Mouse (Mus musculus) fat pad, adult 2 months (tissue): ENCODE results near the gene Wipf2.
"Not testable (repeated sequence)": the region's sequence is repeated elsewhere in the genome, so short reads cannot be mapped to it uniquely, and the experiment has no call there.

Experiments used
- DNase-seq: peaks from one replicate; pipeline ENCODE4 v3.0.0-alpha.2; 2011; ENCODE audit warnings: low read depth, low spot score; ENCODE audit errors: extremely low read depth

Gene Wipf2

GRCm38 (mm10) chr11:98929503-98929902 is 66.1 kb downstream of the Wipf2 start:
- DNase-seq: no peak

- no peak for DNase-seq
Observed at GRCm38 (mm10) chr11:98930127-98930601, 66.7 kb downstream of the Wipf2 start.

- no peak for DNase-seq
Observed at GRCm38 (mm10) chr11:98930773-98931512, 67.5 kb downstream of the Wipf2 start.

- DNase-seq: no peak
Observed at GRCm38 (mm10) chr11:98931513-98932292, 68.3 kb downstream of the Wipf2 start.

GRCm38 (mm10) chr11:98932293-98933091 is 69.1 kb downstream of the Wipf2 start:
- DNase-seq: no peak

- peak; percentile 36 for DNase-seq
Observed at GRCm38 (mm10) chr11:98933151-98933550, 69.7 kb downstream of the Wipf2 start.

DNA sequence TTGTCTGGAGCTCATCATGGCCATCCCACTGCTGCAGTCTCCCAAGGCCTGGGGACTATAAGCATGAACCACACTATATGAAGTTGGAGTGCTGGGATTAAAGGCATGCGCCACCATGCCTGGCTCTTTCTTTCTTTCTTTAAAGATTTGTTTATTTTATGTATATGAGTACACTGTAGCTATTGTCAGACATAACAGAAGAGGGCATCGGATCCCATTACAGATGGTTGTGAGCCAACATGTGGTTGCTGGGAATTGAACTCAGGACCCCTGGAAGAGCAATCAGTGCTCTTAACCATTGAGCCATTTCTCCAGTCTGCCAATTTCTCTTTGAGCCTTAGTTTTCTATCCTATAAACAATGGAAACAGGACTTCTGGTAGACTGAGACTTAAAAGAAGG is 70.4 kb downstream of the Wipf2 start:
- not testable (repeated sequence) for DNase-seq

GRCm38 (mm10) chr11:98934367-98934766 is 70.9 kb downstream of the Wipf2 start:
- no peak for DNase-seq

DNA sequence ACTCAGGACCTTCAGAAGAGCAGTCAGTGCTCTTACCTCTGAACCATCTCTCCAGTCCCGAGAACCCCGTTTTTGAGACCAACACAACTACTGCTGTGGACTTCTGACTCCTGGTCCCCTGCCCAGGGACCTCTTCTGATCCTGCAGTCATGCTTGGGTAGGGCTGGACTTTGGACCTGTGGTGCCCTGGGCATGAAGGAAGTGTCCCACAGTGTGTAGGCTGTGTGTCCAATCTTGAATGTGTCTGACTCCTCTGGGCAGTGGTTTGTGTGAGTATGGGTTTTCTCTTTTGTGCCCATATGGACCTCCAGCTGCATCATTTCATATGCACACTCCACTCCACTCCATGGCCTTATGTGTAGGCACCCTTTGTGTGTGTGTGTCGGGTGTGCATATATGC is 71.7 kb downstream of the Wipf2 start:
- no peak for DNase-seq

- DNase-seq: no peak
Observed at GRCm38 (mm10) chr11:98936170-98936569, 72.7 kb downstream of the Wipf2 start.

DNA sequence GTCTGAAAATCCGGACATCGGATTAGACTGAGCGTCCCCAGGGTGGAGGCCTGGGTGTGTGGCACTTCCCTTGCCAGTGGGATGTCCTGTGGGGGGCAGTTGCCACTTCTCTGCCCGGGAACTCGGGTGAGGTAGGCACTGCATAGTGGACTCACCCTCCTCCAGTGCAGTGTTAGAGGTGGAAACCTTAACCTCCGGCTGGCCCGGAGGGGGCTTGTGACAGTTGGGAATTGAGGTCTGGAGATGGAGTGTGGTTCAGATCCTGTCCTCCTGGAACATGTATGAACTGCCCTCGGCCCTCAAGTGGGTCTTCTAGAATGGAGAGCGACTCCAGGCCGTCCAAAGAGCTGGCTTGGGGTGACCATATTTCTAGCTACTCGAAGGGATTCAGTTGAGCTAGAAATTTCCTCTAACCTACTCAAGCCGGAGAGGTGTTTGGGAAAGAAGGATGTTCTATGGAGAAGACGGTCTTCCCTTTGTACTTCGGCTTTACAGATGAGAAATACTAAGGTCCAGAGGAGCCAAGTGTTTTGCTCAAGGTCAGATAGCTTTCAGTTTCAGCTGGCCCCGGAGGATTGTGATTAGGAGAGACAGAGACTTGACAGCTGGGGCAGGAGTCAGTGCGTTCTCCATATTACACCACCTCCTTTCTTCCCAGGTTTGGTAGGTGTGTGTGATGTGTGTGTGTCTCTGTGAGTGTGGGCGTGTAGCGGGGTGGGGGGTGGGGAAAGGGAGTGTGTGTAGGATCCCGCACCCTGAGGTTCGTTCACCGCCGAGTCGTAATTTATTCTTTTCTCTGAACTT is 73.4 kb downstream of the Wipf2 start:
- no peak for DNase-seq

DNA sequence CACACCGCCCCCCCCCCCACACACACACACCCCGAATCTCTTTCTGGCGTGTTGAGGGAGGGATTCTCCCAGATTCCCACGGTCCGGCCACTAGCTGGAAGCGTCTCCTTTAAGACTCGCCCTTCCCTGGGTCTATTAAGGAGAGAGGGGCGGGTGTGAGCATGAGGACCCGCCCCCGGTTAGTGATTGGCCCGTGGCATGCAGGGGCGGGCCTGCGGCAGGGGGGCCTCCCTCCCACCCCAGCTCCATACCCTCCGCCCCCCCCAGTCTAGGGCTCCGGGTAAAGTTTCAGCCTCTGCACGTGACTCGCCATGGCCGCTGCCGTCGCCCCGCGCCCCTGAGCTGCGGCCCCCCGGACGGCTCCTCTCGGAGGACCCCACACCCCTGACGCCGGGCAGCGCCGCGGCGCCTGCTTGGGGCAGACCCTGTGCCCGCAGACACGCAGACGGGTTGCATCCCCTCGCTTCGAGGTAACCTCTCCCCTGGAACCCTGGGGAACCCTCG is 74.0 kb downstream of the Wipf2 start:
- DNase-seq: no peak

- no peak for DNase-seq
Observed at GRCm38 (mm10) chr11:98937914-98938694, 74.7 kb downstream of the Wipf2 start.

GRCm38 (mm10) chr11:98938701-98939083 is 75.3 kb downstream of the Wipf2 start:
- no peak for DNase-seq

DNA sequence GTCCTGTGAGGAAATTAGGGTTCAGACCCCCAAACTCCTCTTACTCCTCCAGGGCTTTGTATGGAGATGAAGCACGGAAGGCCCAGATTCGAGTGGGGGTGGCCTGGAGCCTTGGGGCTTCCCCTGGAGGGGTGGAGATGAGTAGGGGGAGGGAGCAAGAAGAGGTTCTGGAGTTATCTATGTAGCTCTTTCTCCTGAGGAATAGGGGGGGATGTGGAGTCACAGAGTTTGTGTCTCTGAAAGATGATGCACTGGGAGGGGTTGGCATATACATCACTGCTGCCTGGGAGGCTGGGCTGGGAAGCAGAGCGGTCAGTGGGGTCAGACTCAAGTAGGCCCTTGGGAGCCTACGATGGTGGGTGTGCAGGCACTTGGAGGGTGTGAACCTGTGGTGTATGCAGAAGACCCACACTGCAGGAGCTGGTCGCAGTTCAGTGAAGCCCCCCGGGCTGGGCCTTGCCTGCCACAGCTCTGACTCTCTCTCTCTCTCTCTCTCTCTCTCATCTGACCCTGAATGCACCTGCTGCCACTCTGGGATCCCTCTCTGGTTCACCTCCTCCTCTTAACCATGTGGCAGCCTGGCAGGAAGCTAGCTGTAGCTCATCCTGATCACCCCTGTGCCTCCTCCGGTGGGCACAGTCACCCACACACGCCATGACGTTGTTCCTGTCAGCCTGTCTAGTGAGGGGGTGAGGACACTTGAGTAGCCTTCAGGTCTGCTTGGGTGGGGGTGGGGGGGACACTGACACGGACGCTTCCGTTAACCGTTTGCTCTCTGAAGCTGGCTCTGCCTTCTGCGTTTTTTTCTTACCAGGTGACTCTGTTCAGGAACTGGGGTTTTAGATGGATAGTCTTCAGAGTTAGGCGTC is 75.9 kb downstream of the Wipf2 start:
- no peak for DNase-seq

DNA sequence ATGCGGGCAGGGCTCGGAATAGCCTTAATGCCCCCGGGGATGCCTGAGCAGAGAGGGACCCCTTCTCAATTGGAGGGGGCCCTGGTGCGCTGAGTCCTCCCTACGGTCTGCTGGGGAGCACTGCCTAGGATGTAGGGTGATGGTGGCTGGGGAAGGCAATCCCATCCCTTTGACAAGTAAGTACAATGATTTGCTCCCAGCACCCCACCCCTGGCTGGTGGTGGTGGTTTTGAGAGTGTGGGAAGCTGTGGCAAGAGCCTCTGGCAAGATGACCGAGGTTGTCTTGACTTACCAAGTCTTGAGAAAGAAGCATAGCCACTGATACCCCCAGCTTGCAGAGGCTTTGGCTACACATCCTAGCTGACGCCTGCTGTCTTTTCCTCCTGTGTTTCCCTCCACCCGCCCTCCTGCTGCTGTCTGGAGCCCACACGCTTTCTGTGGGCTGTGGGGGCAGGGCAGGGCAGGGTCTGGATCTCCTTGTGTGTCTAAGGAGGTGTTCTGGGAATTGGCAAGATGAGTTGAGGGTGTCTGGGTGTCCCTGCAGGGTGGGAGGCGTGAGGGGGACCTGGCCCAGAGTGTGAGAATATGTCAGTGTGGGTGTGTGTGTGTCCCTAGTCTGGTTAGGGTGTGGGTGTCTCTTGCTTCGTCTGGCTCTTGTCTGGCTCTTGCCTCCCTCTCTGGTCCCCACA is 76.7 kb downstream of the Wipf2 start:
- DNase-seq: no peak

GRCm38 (mm10) chr11:98940776-98941175 is 77.3 kb downstream of the Wipf2 start:
- no peak for DNase-seq

GRCm38 (mm10) chr11:98941341-98941825 is 77.9 kb downstream of the Wipf2 start:
- no peak for DNase-seq
